Mouse (Mus musculus) hindbrain, embryonic 13.5 days (tissue): ENCODE measurements at regions not wholly inside any gene's neighbourhood (a gene's known extent, or its start where the extent isn't known, plus 50 kb on each side); places are given as distances from the start of the nearest gene placed in this dataset.
A peak's percentile ranks its signal among the peaks of the same experiment; 100 is the strongest.

ENCODE experiments used
- ATAC-seq: fragments of 200-750 bp; cut with Nextera tagmentation; 2 replicates; pipeline ENCODE4 v1.8.0; 2017; ENCODE audit warnings: moderate TSS enrichment; ENCODE audit not compliant: low FRiP score
- H3K27ac ChIP-seq: fragments of 300-500 bp; sonication (generic); 2 replicates; pipeline ENCODE4 v1.5.1; 2015; ENCODE audit warnings: inconsistent platforms, mild to moderate bottlenecking, moderate library complexity
- H3K27me3 ChIP-seq: fragments of 300-500 bp; sonication (generic); 2 replicates; pipeline ENCODE4 v1.6.1; 2015; ENCODE audit warnings: mild to moderate bottlenecking, inconsistent platforms
- H3K36me3 ChIP-seq: fragments of 300-500 bp; sonication (generic); 2 replicates; pipeline ENCODE4 v1.6.1; 2015; ENCODE audit warnings: mild to moderate bottlenecking, inconsistent platforms
- H3K4me1 ChIP-seq: fragments of 300-500 bp; sonication (generic); replicated peaks from 2 replicates; pipeline ENCODE4 v1.6.1; 2015; ENCODE audit warnings: inconsistent platforms
- H3K4me2 ChIP-seq: fragments of 300-500 bp; sonication (generic); 2 replicates; pipeline ENCODE4 v1.6.1; 2015; ENCODE audit warnings: inconsistent platforms, mild to moderate bottlenecking, moderate library complexity
- H3K4me3 ChIP-seq: fragments of 300-500 bp; sonication (generic); 2 replicates; pipeline ENCODE4 v1.5.1; 2015; ENCODE audit warnings: mild to moderate bottlenecking, inconsistent platforms
- H3K9ac ChIP-seq: fragments of 300-500 bp; sonication (generic); 2 replicates; pipeline ENCODE4 v1.6.1; 2015; ENCODE audit warnings: mild to moderate bottlenecking, inconsistent platforms
- H3K9me3 ChIP-seq: fragments of 300-500 bp; sonication (generic); 2 replicates; pipeline ENCODE4 v1.6.1; 2016; ENCODE audit warnings: inconsistent platforms
- WGBS: fragments of 180-500 bp; shearing (Covaris S2); methylation state at CpG from one replicate; pipeline ENCODE4 v1.1.7; 2015; 5-methylcytosine and 5-hydroxymethylcytosine counted together

DNA sequence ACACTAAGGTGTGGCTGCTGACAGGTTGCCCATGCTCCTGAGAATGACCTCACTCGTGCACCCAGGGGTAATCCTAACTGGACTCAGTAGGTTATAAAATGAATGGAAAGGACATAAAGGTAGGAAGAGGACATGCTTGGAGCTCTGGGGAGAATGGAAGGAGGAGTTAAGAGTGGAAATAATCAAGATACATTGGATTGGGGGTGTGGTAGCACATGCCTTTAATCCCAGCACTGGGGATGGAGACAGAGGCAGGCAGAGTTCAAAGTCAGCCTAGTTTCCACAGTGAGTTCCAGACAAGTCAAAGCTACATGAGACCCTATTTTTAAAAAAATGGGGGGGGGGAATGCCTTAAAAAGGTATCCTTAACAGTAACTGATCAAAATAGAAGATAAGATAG is 167.9 kb upstream of the Hnrnpa3 start:
- Histone ChIP-seq H3K4me2 (no peak overlapping the region), H3K36me3 (no peaks in the 10 kb centered on the region), H3K27ac (no peak overlapping the region), H3K27me3 (no peaks in the 10 kb centered on the region), H3K4me1 (peaks cover 9% of the 10 kb centered on the region; the same call in 1 of the 2 replicates), H3K4me3 (no peak overlapping the region), H3K9me3 (no peaks in the 10 kb centered on the region), H3K9ac (no peak overlapping the region)
- 93% methylated on average over 1 of the region's 1 CpGs for WGBS
- no peak for ATAC-seq

DNA sequence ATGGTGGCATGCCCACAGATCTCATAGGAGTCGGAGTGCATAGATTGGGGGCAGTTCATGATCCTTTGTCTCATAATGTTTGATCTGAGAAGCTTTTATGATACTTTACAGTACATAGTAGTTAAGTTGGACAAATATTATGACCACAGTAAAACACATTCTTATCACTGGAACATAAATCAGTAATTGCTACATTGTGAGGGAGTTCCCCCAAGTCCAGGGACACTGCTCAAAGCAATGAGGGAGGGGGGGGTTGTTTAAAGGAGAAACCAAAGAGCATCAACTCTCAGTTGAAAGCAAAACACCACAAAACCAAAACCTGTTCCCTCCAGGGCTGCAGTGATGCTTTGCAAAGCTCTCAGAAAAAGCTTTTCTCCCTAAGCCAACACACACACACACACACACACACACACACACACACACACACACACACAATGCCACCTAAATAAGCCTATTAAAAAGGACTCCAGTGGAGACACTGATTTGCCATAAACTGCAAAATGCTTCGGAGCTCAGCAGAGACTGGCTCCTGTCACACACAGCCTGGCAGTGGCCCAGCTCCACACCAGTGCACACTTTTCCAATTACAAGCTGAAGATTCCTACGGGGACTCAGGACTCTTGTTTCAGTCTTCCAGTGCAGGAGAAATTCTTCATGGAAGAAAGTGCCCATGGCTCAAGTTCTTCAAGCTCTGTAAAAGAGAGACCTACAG is 167.1 kb upstream of the Hnrnpa3 start:
- no peak for ATAC-seq
- no peaks in the 10 kb centered on the region for H3K27me3 ChIP-seq
- H3K4me3 ChIP-seq: no peak overlapping the region
- H3K9ac ChIP-seq: no peak overlapping the region
- H3K27ac ChIP-seq: peak overlapping the region; percentile 66
- H3K4me1 ChIP-seq: peaks cover 9% of the 10 kb centered on the region; the same call in 1 of the 2 replicates
- H3K9me3 ChIP-seq: no peaks in the 10 kb centered on the region
- WGBS: 50% methylated on average over 3 of the region's 3 CpGs
- H3K4me2 ChIP-seq: no peak overlapping the region
- no peaks in the 10 kb centered on the region for H3K36me3 ChIP-seq

DNA sequence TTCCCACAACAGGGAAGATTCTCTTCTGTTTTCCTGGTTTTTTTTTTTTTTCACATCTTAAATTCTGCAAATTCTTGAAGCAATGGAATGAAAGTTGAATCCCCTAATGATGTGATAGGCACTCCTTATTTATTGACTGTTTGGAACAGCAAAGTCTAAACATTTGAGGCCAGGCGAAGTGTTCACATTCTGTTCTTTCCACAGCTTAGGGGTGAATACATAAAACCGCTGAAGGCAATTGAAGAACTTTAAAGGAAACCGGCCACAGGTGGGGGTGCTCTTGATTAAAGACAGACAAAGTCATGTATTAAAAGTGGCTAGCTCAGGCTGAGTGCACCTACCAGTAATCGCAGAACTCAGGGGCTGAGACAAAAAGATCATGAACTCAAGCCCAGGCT is 166.6 kb upstream of the Hnrnpa3 start:
- H3K4me2 ChIP-seq: no peak overlapping the region
- H3K36me3 ChIP-seq: no peaks in the 10 kb centered on the region
- H3K9ac ChIP-seq: no peak overlapping the region
- H3K27me3 ChIP-seq: no peaks in the 10 kb centered on the region
- no peaks in the 10 kb centered on the region for H3K9me3 ChIP-seq
- ATAC-seq: no peak
- no peak overlapping the region for H3K27ac ChIP-seq
- H3K4me3 ChIP-seq: no peak overlapping the region
- peaks cover 9% of the 10 kb centered on the region; the same call in 1 of the 2 replicates for H3K4me1 ChIP-seq
- 88% methylated on average over 4 of the region's 4 CpGs for WGBS

DNA sequence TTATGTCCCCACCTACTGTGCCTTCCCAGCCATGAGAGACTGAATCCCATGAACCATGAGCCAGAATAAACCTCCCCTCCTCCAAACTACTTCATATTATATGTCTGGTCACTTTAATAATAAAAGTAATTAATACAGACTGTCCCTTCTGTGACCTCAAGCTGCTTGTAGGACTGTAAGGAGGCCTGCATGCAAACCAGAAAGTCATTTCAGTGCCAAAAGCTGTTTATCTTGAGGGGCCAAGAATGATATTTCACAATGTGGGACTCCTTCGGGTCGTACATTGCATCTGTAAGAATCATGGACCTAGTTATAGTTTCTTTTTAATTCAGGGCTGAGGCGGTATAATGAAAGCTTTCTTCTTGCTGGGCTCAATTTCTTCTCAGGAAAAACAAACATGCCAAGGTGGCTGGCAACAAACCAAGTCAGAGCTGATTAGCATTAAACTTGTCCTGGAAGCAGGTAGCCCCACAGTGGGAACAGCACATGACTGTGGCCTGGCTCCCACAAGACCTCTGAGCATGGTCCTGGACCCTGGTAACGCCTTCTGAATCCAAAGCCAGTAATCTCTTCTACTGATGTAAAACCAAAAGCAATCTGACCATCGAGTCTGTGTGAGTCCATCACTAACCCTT is 162.3 kb upstream of the Hnrnpa3 start:
- WGBS: 86% methylated on average over 5 of the region's 5 CpGs
- Histone ChIP-seq H3K4me3 (no peak overlapping the region), H3K4me2 (no peak overlapping the region), H3K4me1 (peaks cover 9% of the 10 kb centered on the region; the same call in 1 of the 2 replicates), H3K9ac (no peak overlapping the region), H3K9me3 (no peaks in the 10 kb centered on the region), H3K27ac (no peak overlapping the region), H3K27me3 (no peaks in the 10 kb centered on the region), H3K36me3 (no peaks in the 10 kb centered on the region)
- no peak for ATAC-seq

DNA sequence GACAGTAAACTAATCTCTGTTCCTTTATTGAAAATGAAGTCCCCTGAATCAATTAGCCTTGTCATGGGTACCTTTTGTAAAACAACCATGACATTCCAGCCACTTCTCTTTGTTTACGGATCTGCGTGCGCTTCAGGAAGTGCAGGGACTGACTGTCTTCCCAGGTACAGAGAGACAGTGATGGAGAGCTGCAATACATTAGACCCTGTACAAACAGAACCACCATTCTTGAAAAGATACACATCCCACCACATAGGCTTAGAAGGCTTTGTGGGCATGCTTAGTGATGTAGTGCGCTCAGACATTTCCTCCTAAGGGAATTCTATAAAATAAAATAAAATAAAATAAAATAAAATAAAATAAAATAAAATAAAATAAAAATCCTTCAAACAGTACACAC is 148.8 kb upstream of the Hnrnpa3 start:
- H3K27ac ChIP-seq: peak overlapping the region; percentile 78
- peaks cover 27% of the 10 kb centered on the region for H3K4me1 ChIP-seq
- WGBS: 38% methylated on average over 4 of the region's 4 CpGs
- 0 out of 2 replicates have a peak, but pooled peaks have one; percentile 46 for ATAC-seq
- H3K4me3 ChIP-seq: no peak overlapping the region
- H3K36me3 ChIP-seq: no peaks in the 10 kb centered on the region
- H3K9me3 ChIP-seq: no peaks in the 10 kb centered on the region
- H3K9ac ChIP-seq: no peak overlapping the region
- no peak overlapping the region for H3K4me2 ChIP-seq
- H3K27me3 ChIP-seq: no peaks in the 10 kb centered on the region

DNA sequence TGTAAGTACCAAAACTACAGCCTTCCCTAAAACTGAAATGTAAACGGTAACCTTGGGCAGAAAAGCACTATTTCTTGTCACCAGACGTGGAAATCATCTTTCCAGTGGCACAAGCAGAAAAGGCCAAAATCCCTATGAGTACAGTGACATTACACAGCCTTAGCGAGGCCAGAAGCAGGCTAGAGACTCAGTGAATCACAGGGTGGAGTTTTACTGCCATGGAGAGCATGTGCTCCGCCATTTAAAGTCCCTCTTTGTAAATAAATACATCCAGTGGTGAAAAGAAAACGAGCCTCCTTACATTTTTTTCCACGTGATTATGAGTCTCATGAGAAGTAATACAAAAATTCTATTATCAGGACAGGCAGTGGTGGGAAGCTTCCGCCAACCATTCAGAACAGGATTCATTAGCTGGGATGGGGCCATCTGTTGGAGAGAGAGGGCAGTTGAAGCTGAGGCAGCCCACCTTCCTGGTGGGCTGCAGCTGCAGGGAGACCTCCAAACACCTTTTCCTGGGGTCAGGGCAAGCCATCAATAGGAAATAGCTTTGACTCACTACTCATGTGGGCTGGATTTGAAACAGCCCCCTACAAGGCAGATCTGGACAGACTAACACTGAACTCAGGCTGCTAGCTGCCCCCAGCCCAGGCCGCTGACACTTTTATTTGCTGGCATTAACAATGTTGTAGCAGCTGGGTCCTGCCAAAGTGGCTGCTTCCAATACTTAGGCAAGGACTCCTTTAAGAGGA is 146.5 kb upstream of the Hnrnpa3 start:
- Histone ChIP-seq H3K4me2 (no peak overlapping the region), H3K27me3 (no peaks in the 10 kb centered on the region), H3K9me3 (no peaks in the 10 kb centered on the region), H3K36me3 (no peaks in the 10 kb centered on the region), H3K9ac (no peak overlapping the region), H3K27ac (peak overlapping the region; percentile 35; the same call in 1 of the 2 replicates), H3K4me3 (no peak overlapping the region), H3K4me1 (peaks cover 27% of the 10 kb centered on the region)
- no peak for ATAC-seq
- WGBS: 64% methylated on average over 8 of the region's 8 CpGs

DNA sequence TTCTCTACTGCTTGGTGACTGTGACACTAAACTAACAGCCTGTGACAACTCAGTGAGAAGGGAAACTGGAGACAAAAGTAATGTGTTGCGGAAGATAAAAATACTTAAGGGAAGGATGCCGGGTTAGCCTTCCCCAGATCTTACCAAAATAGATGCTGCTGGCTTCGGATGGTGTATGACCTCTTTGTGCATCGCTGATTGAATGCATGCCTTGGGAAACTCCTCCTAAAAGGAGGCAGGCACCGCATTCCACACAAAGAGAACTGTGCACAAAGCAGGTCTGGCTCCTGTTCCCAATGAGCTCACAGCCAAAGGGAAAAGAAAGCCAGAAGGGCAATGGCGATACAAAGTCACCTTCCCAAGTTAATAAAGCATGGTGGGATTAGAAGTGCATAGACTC is 144.9 kb upstream of the Hnrnpa3 start:
- no peak overlapping the region for H3K27ac ChIP-seq
- 49% methylated on average over 6 of the region's 6 CpGs for WGBS

GRCm38 (mm10) chr2:75516223-75516622 is 142.8 kb upstream of the Hnrnpa3 start:
- no peak overlapping the region for H3K27ac ChIP-seq
- 0 out of 2 replicates have a peak, but pooled peaks cover 12% of the 10 kb centered on the region for H3K4me1 ChIP-seq
- ATAC-seq: no peak
- H3K9ac ChIP-seq: no peak overlapping the region
- H3K4me3 ChIP-seq: no peak overlapping the region
- H3K27me3 ChIP-seq: no peaks in the 10 kb centered on the region
- no peaks in the 10 kb centered on the region for H3K36me3 ChIP-seq
- WGBS: 84% methylated on average over 11 of the region's 11 CpGs
- H3K4me2 ChIP-seq: no peak overlapping the region
- H3K9me3 ChIP-seq: no peaks in the 10 kb centered on the region

More for the DNA sequence above, 144.9 kb upstream of the Hnrnpa3 start:
- Histone ChIP-seq H3K36me3 (no peaks in the 10 kb centered on the region), H3K27me3 (no peaks in the 10 kb centered on the region), H3K4me3 (no peak overlapping the region), H3K4me2 (no peak overlapping the region), H3K4me1 (peaks cover 27% of the 10 kb centered on the region), H3K9ac (no peak overlapping the region), H3K9me3 (no peaks in the 10 kb centered on the region)
- ATAC-seq: no peak

DNA sequence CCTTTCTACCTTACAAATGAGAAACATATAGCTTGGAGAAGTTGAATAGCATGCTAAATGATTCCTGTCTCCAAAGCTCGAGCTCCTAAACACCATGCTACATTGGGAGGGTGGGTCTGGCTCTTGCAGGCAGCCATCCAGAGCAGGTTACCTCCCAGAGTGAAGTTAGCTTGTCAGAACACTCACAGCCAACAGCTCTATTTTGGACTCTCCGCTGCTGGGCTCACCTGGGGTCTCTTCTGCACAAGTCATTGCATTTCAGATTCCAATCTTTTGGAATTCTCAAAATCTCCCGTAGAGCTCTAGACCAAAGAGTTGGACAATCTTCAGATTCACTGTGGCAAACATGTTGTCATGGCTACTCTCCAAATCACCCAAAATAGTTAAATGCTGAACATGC is 142.0 kb upstream of the Hnrnpa3 start:
- H3K9ac ChIP-seq: no peak overlapping the region
- no peak for ATAC-seq
- no peaks in the 10 kb centered on the region for H3K27me3 ChIP-seq
- H3K4me2 ChIP-seq: no peak overlapping the region
- no peak overlapping the region for H3K27ac ChIP-seq
- no peaks in the 10 kb centered on the region for H3K9me3 ChIP-seq
- WGBS: 81% methylated on average over 3 of the region's 3 CpGs
- H3K36me3 ChIP-seq: no peaks in the 10 kb centered on the region
- 0 out of 2 replicates have a peak, but pooled peaks cover 10% of the 10 kb centered on the region for H3K4me1 ChIP-seq
- H3K4me3 ChIP-seq: no peak overlapping the region

DNA sequence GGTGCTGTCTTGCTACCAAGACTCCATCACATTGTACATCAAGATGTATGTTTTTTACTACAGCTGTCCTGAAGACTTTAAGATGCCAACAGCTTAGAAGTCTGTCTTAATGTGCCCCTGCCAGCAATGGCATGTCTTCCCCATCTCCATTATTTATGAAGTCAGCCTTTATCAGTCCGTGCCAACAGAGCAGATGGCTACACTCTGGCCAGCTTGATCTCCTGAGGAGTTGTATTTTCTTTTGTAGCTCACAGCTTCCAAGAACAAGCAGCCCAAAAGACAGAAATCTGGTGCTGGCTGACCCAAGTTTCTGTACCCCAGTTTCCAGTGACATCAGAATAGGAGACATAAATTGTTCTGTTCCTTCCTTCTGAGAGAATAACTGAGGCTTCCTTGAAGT is 140.5 kb upstream of the Hnrnpa3 start:
- Histone ChIP-seq H3K9me3 (no peaks in the 10 kb centered on the region), H3K27ac (no peak overlapping the region), H3K4me2 (no peak overlapping the region), H3K9ac (no peak overlapping the region), H3K27me3 (no peaks in the 10 kb centered on the region), H3K4me3 (no peak overlapping the region), H3K36me3 (no peaks in the 10 kb centered on the region), H3K4me1 (no peaks in the 10 kb centered on the region)
- no peak for ATAC-seq
- WGBS: 47% methylated on average over 1 of the region's 1 CpGs

- Histone ChIP-seq H3K36me3 (no peaks in the 10 kb centered on the region), H3K9me3 (no peaks in the 10 kb centered on the region), H3K27me3 (no peaks in the 10 kb centered on the region), H3K4me2 (no peak overlapping the region), H3K4me3 (no peak overlapping the region), H3K27ac (no peak overlapping the region), H3K4me1 (no peaks in the 10 kb centered on the region), H3K9ac (no peak overlapping the region)
- no peak for ATAC-seq
- 52% methylated on average over 3 of the region's 3 CpGs for WGBS
Observed at GRCm38 (mm10) chr2:75525562-75525961, 133.5 kb upstream of the Hnrnpa3 start.

DNA sequence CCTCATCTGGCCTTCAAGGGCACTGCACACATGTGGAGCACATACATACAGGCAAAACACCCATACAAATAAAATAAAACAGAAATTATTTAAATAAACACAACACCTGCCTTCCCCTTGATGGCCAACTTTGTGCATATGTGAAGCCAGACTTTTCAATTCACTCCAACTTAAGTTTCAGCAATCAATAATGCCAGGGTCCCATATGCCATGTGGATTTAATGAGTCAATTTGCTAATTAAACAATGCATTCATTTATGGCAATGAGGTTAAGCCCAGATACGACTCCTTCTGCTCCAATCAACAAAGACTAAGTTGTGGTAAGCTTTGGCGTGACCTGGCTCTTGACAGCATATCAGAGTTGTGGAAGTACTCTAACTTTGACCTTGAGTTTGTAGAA is 130.4 kb upstream of the Hnrnpa3 start:
- Histone ChIP-seq H3K9me3 (no peaks in the 10 kb centered on the region), H3K27me3 (no peaks in the 10 kb centered on the region), H3K4me2 (no peak overlapping the region), H3K36me3 (no peaks in the 10 kb centered on the region), H3K9ac (no peak overlapping the region), H3K27ac (no peak overlapping the region), H3K4me1 (no peaks in the 10 kb centered on the region), H3K4me3 (no peak overlapping the region)
- ATAC-seq: no peak
- 82% methylated on average over 2 of the region's 2 CpGs for WGBS
